Mouse (Mus musculus) small intestine, adult 2 months (tissue): Measurements from ENCODE around the gene Aqp12.

Experiments
- CTCF ChIP-seq: fragments of 200-500 bp; IDR thresholded peaks from 2 replicates; pipeline ENCODE4 v1.5.1; 2012; ENCODE audit warnings: low read depth, mild to moderate bottlenecking, control low read depth, inconsistent platforms, low read length, moderate library complexity, mixed read lengths; ENCODE audit not compliant: insufficient replicate concordance, insufficient read length; ENCODE audit errors: extremely low read depth
- POLR2A ChIP-seq: fragments of 200-500 bp; IDR thresholded peaks from 2 replicates; pipeline ENCODE4 v1.6.1; 2012; ENCODE audit warnings: low read depth, mild to moderate bottlenecking, control low read depth, inconsistent platforms, low read length, moderate library complexity

DNA sequence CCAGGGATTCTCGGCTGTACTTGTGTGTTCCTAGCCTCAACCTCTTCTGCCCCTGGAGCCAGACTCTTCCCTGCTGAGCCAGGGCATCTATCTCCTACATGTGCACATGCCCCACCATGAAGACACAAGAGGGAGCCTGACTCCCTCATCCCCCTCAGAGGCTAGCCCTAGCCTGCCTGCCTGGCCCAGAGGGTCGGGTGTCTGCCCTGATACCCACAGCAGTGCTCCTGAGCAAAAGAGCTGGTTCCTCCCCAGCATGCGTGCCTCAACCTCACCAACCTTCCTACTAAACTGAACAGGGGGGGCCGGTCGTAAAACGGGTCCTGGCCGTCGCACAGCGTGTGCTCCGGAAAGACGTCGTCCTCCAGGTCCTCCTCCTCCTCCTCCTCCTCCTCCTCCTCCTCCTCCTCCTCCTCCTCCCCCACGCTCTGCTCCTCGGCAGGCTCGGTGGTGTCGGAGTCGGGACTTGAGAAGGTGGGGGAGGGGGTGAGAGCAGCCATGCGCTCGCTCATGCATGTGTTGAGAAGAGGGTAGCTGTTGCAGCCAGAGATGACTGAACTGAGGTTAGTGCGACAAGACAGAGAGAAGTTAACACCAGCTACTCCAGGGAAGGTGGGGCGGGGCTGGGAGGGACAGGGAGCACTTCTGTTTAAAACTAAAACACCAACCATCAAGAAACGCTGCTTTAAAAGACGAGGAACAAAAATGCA, 45.1 kb downstream of the Aqp12 start:
- TF ChIP-seq CTCF (no peak), POLR2A (no peak)
